Mouse (Mus musculus) heart, postnatal 0 days (tissue): Measurements from ENCODE around the gene Gpr26.

Source experiments
- CTCF ChIP-seq: IDR thresholded peaks from 2 replicates; pipeline ENCODE4 v1.5.1; 2016; ENCODE audit warnings: antibody characterized with exemption, control low read depth, low read depth
- EP300 ChIP-seq: IDR thresholded peaks from 2 replicates; pipeline ENCODE4 v1.6.1; 2016; ENCODE audit warnings: antibody characterized with exemption, low read depth

DNA sequence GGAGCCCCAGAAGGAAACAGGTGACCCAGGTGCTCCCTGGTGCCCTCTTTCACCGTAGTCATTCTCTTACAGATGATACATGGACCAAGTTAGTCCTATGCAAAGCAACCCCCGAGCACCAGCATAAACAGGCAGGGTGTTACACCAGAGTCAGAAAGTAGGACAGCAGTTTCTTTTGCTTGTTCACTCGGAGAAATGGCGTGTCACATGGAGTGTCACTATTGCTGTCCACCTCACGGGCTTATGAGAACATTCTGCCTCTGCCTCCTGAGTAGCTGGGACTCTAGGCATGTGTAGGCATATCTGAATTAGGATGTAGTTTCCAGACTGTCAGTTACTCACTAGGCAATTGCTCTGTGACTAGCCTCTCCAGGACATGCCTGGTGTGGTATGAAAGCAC is 47.7 kb downstream of the Gpr26 start:
- TF ChIP-seq CTCF (no peak), EP300 (no peak)
